Comparison of ENCODE assay signal across 34 mouse cellular contexts in the genomic region with DNA sequence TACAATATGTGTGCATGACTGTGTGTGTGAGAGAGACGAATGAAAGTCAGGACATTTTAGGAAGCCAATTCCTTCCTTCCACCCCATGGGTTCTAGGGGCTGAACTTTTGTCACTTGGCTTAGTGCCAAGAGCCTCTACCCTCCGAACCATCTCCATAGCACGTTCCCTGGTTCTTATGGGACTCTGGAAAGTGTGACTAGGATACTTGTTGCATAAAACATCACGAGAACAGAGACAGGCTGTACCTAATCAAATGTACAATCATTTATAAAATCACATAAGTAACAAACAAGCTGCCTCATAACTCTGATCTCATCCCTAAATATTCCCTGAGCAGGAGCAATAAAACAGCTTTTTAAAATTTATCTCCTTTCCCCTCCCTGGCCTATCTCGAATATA.
"Had no signal": no experiment of that assay in that cellular context is flagged by ENCODE, and none has a peak within 500 bp of the region (broad histone marks: within the 10 kb centered on the region; RNA-seq: fewer than 3 reads in every experiment).

No protein-coding gene starts in this region.

- H3K4me2 ChIP-seq: heart, embryonic 11.5 days; heart, embryonic 12.5 days; heart, embryonic 13.5 days; heart, embryonic 15.5 days; hindbrain, embryonic 12.5 days; hindbrain, embryonic 13.5 days; hindbrain, embryonic 14.5 days; hindbrain, embryonic 15.5 days; intestine, embryonic 15.5 days; kidney, embryonic 15.5 days had no signal

- H3K27me3 ChIP-seq: heart, embryonic 12.5 days; heart, embryonic 13.5 days; heart, embryonic 15.5 days; hindbrain, embryonic 12.5 days; hindbrain, embryonic 13.5 days; hindbrain, embryonic 15.5 days; intestine, embryonic 15.5 days; kidney, embryonic 15.5 days had no signal

- ATAC-seq: hindbrain, embryonic 16.5 days; hindbrain, postnatal 0 days; inflammation-experienced regulatory T-cells, adult 6 months; intestine, embryonic 15.5 days; intestine, embryonic 16.5 days; intestine, postnatal 0 days had no signal

- H3K9me3 ChIP-seq: heart, embryonic 10.5 days; heart, embryonic 12.5 days; heart, embryonic 13.5 days; heart, embryonic 15.5 days; hindbrain, embryonic 10.5 days; hindbrain, embryonic 12.5 days; hindbrain, embryonic 13.5 days; hindbrain, embryonic 15.5 days; intestine, embryonic 15.5 days; kidney, embryonic 15.5 days had no signal

- H3K9ac ChIP-seq: heart, embryonic 12.5 days; heart, embryonic 13.5 days; heart, embryonic 15.5 days; hindbrain, embryonic 12.5 days; hindbrain, embryonic 13.5 days; hindbrain, embryonic 14.5 days; hindbrain, embryonic 15.5 days; intestine, embryonic 15.5 days; kidney, embryonic 15.5 days had no signal

- H3K36me3 ChIP-seq: heart, embryonic 10.5 days; heart, embryonic 12.5 days; heart, embryonic 13.5 days; heart, embryonic 15.5 days; hindbrain, embryonic 10.5 days; hindbrain, embryonic 12.5 days; hindbrain, embryonic 13.5 days; hindbrain, embryonic 15.5 days; intestine, embryonic 15.5 days; kidney, embryonic 15.5 days had no signal

- H3K4me3 ChIP-seq: heart, adult 2 months; heart, embryonic 10.5 days; heart, embryonic 12.5 days; heart, embryonic 13.5 days; heart, embryonic 15.5 days; hindbrain, embryonic 10.5 days; hindbrain, embryonic 12.5 days; hindbrain, embryonic 13.5 days; hindbrain, embryonic 15.5 days; intestine, embryonic 15.5 days; kidney, embryonic 15.5 days; layer of hippocampus, adult 2 months had no signal

- H3K27ac ChIP-seq: heart, adult 2 months; heart, embryonic 10.5 days; heart, embryonic 13.5 days; heart, embryonic 15.5 days; hindbrain, embryonic 10.5 days; hindbrain, embryonic 12.5 days; hindbrain, embryonic 13.5 days; hindbrain, embryonic 14.5 days; hindbrain, embryonic 15.5 days; hindbrain, postnatal 0 days; intestine, embryonic 15.5 days; kidney, embryonic 15.5 days; layer of hippocampus, adult 2 months had no signal

- H3K4me1 ChIP-seq: heart, embryonic 10.5 days; heart, embryonic 12.5 days; hindbrain, embryonic 10.5 days; hindbrain, embryonic 12.5 days; hindbrain, embryonic 13.5 days; hindbrain, embryonic 15.5 days; intestine, embryonic 15.5 days; kidney, embryonic 15.5 days had no signal

- DNase-seq: heart, adult 2 months; heart, postnatal 10 days; heart, postnatal 14 days; heart, postnatal 36 days; heart, postnatal 4 days; kidney, adult 11 months; kidney, adult 18-20 months; kidney, adult 2 months; kidney, adult 8-10 months; kidney, adult 9 months; kidney, postnatal 10 days; kidney, postnatal 25 days; kidney, postnatal 36 days; kidney, postnatal 4 days; layer of hippocampus, adult 9-11 months; layer of hippocampus, postnatal 36 days had no signal
